Mouse (Mus musculus) gastrocnemius, postnatal 4 days (tissue): ENCODE measurements at regions not wholly inside any gene's neighbourhood (a gene's known extent, or its start where the extent isn't known, plus 50 kb on each side); places are given as distances from the start of the nearest gene placed in this dataset.

Source experiments
- DNase-seq, 2 experiments: peaks; one replicate each; pipeline ENCODE4 v3.0.0; 2021 to 2022; ENCODE audit warnings: low spot score in 2 of 2, mixed read lengths in 2 of 2

- DNase-seq = no peak
These were observed 256.0 kb downstream of the Ankrd16 start for GRCm38 (mm10) chr2:12033518-12034322.

- no peak for DNase-seq
These were observed 256.6 kb downstream of the Ankrd16 start for GRCm38 (mm10) chr2:12034323-12034585.

GRCm38 (mm10) chr2:12049386-12049785, 252.3 kb downstream of the Itga8 start:
- DNase-seq = no peak

GRCm38 (mm10) chr2:12049972-12050371, 251.8 kb downstream of the Itga8 start:
- no peak for DNase-seq

- DNase-seq = no peak
These were observed 248.1 kb downstream of the Itga8 start for GRCm38 (mm10) chr2:12053404-12054164.

- no peak for DNase-seq
These were observed 247.6 kb downstream of the Itga8 start for GRCm38 (mm10) chr2:12054165-12054500.
